Mouse (Mus musculus): ENCODE measurements at regions not wholly inside any gene's neighbourhood (a gene's known extent, or its start where the extent isn't known, plus 50 kb on each side); places are given as distances from the start of the nearest gene placed in this dataset.

DNA sequence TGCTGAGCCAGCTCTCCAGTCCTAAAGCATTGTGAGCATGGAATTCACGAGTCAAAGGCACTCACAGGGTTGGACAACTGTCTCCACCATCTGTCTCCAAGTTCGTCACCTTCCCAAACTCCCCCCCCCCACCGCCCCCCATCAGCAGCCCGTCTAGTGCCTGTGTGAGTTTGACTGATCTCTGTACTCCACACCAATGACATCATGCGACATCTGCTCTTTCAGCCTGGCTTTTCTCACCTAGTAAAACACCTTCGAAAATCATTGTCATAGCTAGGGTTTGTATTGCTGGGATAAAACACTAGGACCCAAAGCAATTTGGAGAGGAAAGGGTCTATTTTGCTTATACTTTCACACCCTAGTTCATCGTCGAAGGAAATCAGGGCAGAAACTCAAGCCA is 272.1 kb upstream of the Runx1 start:
- H3K27ac ChIP-seq (ENCODE audit: low read length): no peak overlapping the region
- ATAC-seq (replicated peaks; ENCODE audit: extremely low read depth, insufficient read depth, low FRiP score): no peak
- no peak overlapping the region for H3K4me2 ChIP-seq (ENCODE audit: low read depth, low read length)
- H3K27me3 ChIP-seq (ENCODE audit: control insufficient read depth, insufficient read depth, low read length): no peaks in the 10 kb centered on the region
- H3K4me1 ChIP-seq (ENCODE audit: control insufficient read depth, insufficient read depth, low read length): no peaks in the 10 kb centered on the region
- H3K9me3 ChIP-seq (replicated peaks; ENCODE audit: control insufficient read depth, low read length): no peaks in the 10 kb centered on the region
- 60% methylated on average over 8 of the region's 8 CpGs for WGBS
- no peak overlapping the region for H3K9ac ChIP-seq (ENCODE audit: low read length)
- no peaks in the 10 kb centered on the region for H3K36me3 ChIP-seq (ENCODE audit: control insufficient read depth, insufficient read depth)
- no peak overlapping the region for H3K4me3 ChIP-seq (ENCODE audit: low read length)

GRCm38 (mm10) chr16:93096175-93096574 is 270.2 kb upstream of the Runx1 start:
- no peak overlapping the region for H3K9ac ChIP-seq (ENCODE audit: low read length)
- no peaks in the 10 kb centered on the region; the same call in 1 of the 2 replicates for H3K9me3 ChIP-seq (replicated peaks; ENCODE audit: control insufficient read depth, low read length)
- H3K27me3 ChIP-seq (ENCODE audit: control insufficient read depth, insufficient read depth, low read length): no peaks in the 10 kb centered on the region
- H3K36me3 ChIP-seq (ENCODE audit: control insufficient read depth, insufficient read depth): no peaks in the 10 kb centered on the region
- WGBS: 79% methylated on average over 5 of the region's 5 CpGs
- H3K4me1 ChIP-seq (ENCODE audit: control insufficient read depth, insufficient read depth, low read length): peaks cover 7% of the 10 kb centered on the region
- no peak for ATAC-seq (replicated peaks; ENCODE audit: extremely low read depth, insufficient read depth, low FRiP score)
- no peak overlapping the region for H3K27ac ChIP-seq (ENCODE audit: low read length)
- H3K4me2 ChIP-seq (ENCODE audit: low read depth, low read length): no peak overlapping the region
- H3K4me3 ChIP-seq (ENCODE audit: low read length): no peak overlapping the region

DNA sequence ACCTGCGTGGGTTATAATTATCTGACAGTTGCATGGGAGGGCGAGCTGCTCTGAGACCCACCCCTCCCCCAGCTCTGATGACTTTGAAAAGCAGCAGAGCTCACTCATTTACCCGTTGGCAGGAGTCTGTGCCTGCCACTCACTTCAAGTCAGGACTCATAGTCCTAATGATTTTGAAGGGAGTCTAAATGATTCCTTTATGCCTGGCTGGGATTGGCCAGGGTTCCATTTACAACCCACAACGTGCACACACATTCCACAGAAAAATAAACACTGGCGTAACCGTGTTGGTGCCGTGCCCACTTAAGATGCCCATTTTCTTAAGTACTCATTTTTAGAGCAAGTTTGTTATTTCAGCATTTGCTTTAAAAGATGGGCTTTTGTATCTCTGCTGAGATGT is 266.8 kb upstream of the Runx1 start:
- no peak overlapping the region for H3K9ac ChIP-seq (ENCODE audit: low read length)
- H3K27ac ChIP-seq (ENCODE audit: low read length): no peak overlapping the region
- no peaks in the 10 kb centered on the region for H3K36me3 ChIP-seq (ENCODE audit: control insufficient read depth, insufficient read depth)
- H3K4me1 ChIP-seq (ENCODE audit: control insufficient read depth, insufficient read depth, low read length): peaks cover 7% of the 10 kb centered on the region
- no peak overlapping the region for H3K4me3 ChIP-seq (ENCODE audit: low read length)
- 43% methylated on average over 7 of the region's 7 CpGs for WGBS
- no peak overlapping the region for H3K4me2 ChIP-seq (ENCODE audit: low read depth, low read length)
- no peaks in the 10 kb centered on the region for H3K27me3 ChIP-seq (ENCODE audit: control insufficient read depth, insufficient read depth, low read length)
- ATAC-seq (replicated peaks; ENCODE audit: extremely low read depth, insufficient read depth, low FRiP score): peak; percentile 41; the same call in 1 of the 2 replicates
- no peaks in the 10 kb centered on the region; the same call in 1 of the 2 replicates for H3K9me3 ChIP-seq (replicated peaks; ENCODE audit: control insufficient read depth, low read length)

- no peak overlapping the region for H3K27ac ChIP-seq (ENCODE audit: low read length)
- no peaks in the 10 kb centered on the region for H3K36me3 ChIP-seq (ENCODE audit: control insufficient read depth, insufficient read depth)
- ATAC-seq (replicated peaks; ENCODE audit: extremely low read depth, insufficient read depth, low FRiP score): no peak
- 87% methylated on average over 10 of the region's 10 CpGs for WGBS
- H3K9ac ChIP-seq (ENCODE audit: low read length): no peak overlapping the region
- no peaks in the 10 kb centered on the region for H3K27me3 ChIP-seq (ENCODE audit: control insufficient read depth, insufficient read depth, low read length)
- no peak overlapping the region for H3K4me2 ChIP-seq (ENCODE audit: low read depth, low read length)
- no peaks in the 10 kb centered on the region for H3K9me3 ChIP-seq (replicated peaks; ENCODE audit: control insufficient read depth, low read length)
- no peak overlapping the region for H3K4me3 ChIP-seq (ENCODE audit: low read length)
- H3K4me1 ChIP-seq (ENCODE audit: control insufficient read depth, insufficient read depth, low read length): no peaks in the 10 kb centered on the region
These were observed 259.4 kb upstream of the Runx1 start for GRCm38 (mm10) chr16:93085227-93085883.

DNA sequence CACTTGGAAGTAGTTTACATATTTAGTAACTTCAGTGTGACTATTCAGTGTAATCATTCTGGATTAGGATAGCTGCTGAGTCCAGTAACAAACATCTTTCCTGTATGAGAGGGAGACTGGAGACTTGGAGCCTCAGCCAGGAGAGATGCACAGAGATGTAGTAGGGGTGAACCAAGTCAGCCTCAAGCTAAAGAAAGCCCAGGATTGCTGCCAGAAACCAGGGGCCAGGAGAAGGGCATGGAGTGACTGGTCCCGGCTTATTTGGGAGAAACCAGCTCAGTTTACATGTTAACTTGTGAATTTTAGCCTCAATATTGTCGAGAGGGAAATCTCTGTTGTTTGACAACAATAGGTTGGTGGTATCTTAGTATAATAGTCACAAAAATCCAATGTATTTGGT is 257.8 kb upstream of the Runx1 start:
- no peak overlapping the region for H3K4me2 ChIP-seq (ENCODE audit: low read depth, low read length)
- no peak overlapping the region for H3K9ac ChIP-seq (ENCODE audit: low read length)
- no peak for ATAC-seq (replicated peaks; ENCODE audit: extremely low read depth, insufficient read depth, low FRiP score)
- no peaks in the 10 kb centered on the region for H3K4me1 ChIP-seq (ENCODE audit: control insufficient read depth, insufficient read depth, low read length)
- no peaks in the 10 kb centered on the region for H3K36me3 ChIP-seq (ENCODE audit: control insufficient read depth, insufficient read depth)
- 59% methylated on average over 2 of the region's 2 CpGs for WGBS
- H3K27me3 ChIP-seq (ENCODE audit: control insufficient read depth, insufficient read depth, low read length): no peaks in the 10 kb centered on the region
- H3K4me3 ChIP-seq (ENCODE audit: low read length): no peak overlapping the region
- no peak overlapping the region for H3K27ac ChIP-seq (ENCODE audit: low read length)
- no peaks in the 10 kb centered on the region for H3K9me3 ChIP-seq (replicated peaks; ENCODE audit: control insufficient read depth, low read length)

- 70% methylated on average over 1 of the region's 1 CpGs for WGBS
- Histone ChIP-seq H3K9ac (ENCODE audit: low read length) (no peak overlapping the region), H3K4me1 (ENCODE audit: control insufficient read depth, insufficient read depth, low read length) (no peaks in the 10 kb centered on the region), H3K4me2 (ENCODE audit: low read depth, low read length) (no peak overlapping the region), H3K4me3 (ENCODE audit: low read length) (no peak overlapping the region), H3K27me3 (ENCODE audit: control insufficient read depth, insufficient read depth, low read length) (no peaks in the 10 kb centered on the region), H3K9me3 (replicated peaks; ENCODE audit: control insufficient read depth, low read length) (peaks cover 3% of the 10 kb centered on the region; the same call in 1 of the 2 replicates), H3K27ac (ENCODE audit: low read length) (no peak overlapping the region), H3K36me3 (ENCODE audit: control insufficient read depth, insufficient read depth) (no peaks in the 10 kb centered on the region)
- ATAC-seq (replicated peaks; ENCODE audit: extremely low read depth, insufficient read depth, low FRiP score): no peak
These were observed 257.2 kb upstream of the Runx1 start for GRCm38 (mm10) chr16:93083142-93083541.

DNA sequence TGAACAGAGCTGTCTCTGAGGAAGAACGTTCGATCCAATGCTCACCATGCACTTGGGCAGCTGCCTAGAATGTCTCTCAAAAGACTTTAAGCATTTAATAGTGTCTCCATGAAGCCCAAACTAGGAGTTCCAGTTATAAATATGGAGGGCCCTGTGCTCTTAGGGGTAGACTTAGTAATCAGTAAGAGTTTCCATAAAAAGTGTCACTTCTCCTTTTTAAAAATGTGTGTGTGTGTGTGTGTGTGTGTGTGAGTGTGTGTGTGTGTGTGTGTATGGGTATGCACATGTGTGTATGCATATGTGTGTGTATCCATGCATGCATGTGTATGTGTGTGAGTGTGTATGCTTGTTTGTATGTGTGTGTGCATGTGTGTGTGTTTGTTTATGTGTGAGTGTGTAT is 255.6 kb upstream of the Runx1 start:
- no peak overlapping the region for H3K4me3 ChIP-seq (ENCODE audit: low read length)
- no peak overlapping the region for H3K27ac ChIP-seq (ENCODE audit: low read length)
- no peaks in the 10 kb centered on the region for H3K36me3 ChIP-seq (ENCODE audit: control insufficient read depth, insufficient read depth)
- H3K9me3 ChIP-seq (replicated peaks; ENCODE audit: control insufficient read depth, low read length): peaks cover 4% of the 10 kb centered on the region; the same call in 1 of the 2 replicates
- no peaks in the 10 kb centered on the region for H3K4me1 ChIP-seq (ENCODE audit: control insufficient read depth, insufficient read depth, low read length)
- no peak for ATAC-seq (replicated peaks; ENCODE audit: extremely low read depth, insufficient read depth, low FRiP score)
- H3K27me3 ChIP-seq (ENCODE audit: control insufficient read depth, insufficient read depth, low read length): no peaks in the 10 kb centered on the region
- no peak overlapping the region for H3K9ac ChIP-seq (ENCODE audit: low read length)
- H3K4me2 ChIP-seq (ENCODE audit: low read depth, low read length): no peak overlapping the region
- 79% methylated on average over 2 of the region's 2 CpGs for WGBS

- Histone ChIP-seq H3K9ac (ENCODE audit: low read length) (no peak overlapping the region), H3K36me3 (ENCODE audit: control insufficient read depth, insufficient read depth) (no peaks in the 10 kb centered on the region), H3K27ac (ENCODE audit: low read length) (no peak overlapping the region), H3K4me1 (ENCODE audit: control insufficient read depth, insufficient read depth, low read length) (no peaks in the 10 kb centered on the region), H3K4me2 (ENCODE audit: low read depth, low read length) (peak overlapping the region; percentile 14), H3K9me3 (replicated peaks; ENCODE audit: control insufficient read depth, low read length) (peaks cover 4% of the 10 kb centered on the region; the same call in 1 of the 2 replicates), H3K4me3 (ENCODE audit: low read length) (no peak overlapping the region), H3K27me3 (ENCODE audit: control insufficient read depth, insufficient read depth, low read length) (no peaks in the 10 kb centered on the region)
- WGBS: 55% methylated on average over 17 of the region's 17 CpGs
- ATAC-seq (replicated peaks; ENCODE audit: extremely low read depth, insufficient read depth, low FRiP score): peak; percentile 32
These were observed 253.9 kb upstream of the Runx1 start for GRCm38 (mm10) chr16:93079660-93080390.

DNA sequence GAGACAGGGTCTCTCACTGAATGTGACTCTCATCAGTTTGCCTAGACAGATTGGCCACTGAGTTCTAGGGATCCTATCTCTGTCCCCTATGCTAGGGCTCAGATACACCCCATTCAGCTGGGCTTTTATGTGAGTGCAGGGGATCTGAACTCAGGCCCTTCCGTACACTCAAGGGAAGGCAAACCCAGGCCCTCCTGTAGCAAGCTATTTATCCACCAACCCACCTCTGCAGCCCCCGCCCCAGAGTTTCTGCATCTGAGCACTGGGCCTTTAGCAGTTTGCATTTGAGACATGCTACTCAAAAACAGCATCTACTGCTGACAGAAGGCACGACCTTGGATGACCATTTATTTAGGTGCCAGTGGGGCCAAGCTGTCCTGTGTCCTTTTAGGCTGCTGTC is 253.0 kb upstream of the Runx1 start:
- H3K36me3 ChIP-seq (ENCODE audit: control insufficient read depth, insufficient read depth): no peaks in the 10 kb centered on the region
- no peaks in the 10 kb centered on the region for H3K27me3 ChIP-seq (ENCODE audit: control insufficient read depth, insufficient read depth, low read length)
- H3K4me3 ChIP-seq (ENCODE audit: low read length): no peak overlapping the region
- H3K27ac ChIP-seq (ENCODE audit: low read length): no peak overlapping the region
- no peaks in the 10 kb centered on the region for H3K4me1 ChIP-seq (ENCODE audit: control insufficient read depth, insufficient read depth, low read length)
- no peak for ATAC-seq (replicated peaks; ENCODE audit: extremely low read depth, insufficient read depth, low FRiP score)
- H3K9me3 ChIP-seq (replicated peaks; ENCODE audit: control insufficient read depth, low read length): peaks cover 4% of the 10 kb centered on the region; the same call in 1 of the 2 replicates
- 58% methylated on average over 3 of the region's 3 CpGs for WGBS
- no peak overlapping the region for H3K9ac ChIP-seq (ENCODE audit: low read length)
- no peak overlapping the region for H3K4me2 ChIP-seq (ENCODE audit: low read depth, low read length)
